Mouse (Mus musculus) stomach, postnatal 0 days (tissue): ENCODE data around the gene Ptcra.
A peak's percentile ranks its signal among the peaks of the same experiment; 100 is the strongest.

Experiments
- CTCF ChIP-seq: IDR thresholded peaks from 2 replicates; pipeline ENCODE4 v1.5.1; 2016; ENCODE audit warnings: antibody characterized with exemption, low read depth, mild to moderate bottlenecking, moderate library complexity
- EP300 ChIP-seq: optimal IDR thresholded peaks from 2 replicates; pipeline ENCODE3; 2016; ENCODE audit warnings: antibody characterized with exemption

GRCm38 (mm10) chr17:46710959-46711597 is 52.4 kb downstream of the Ptcra start, which contains the start of gene Pex6:
- TF ChIP-seq CTCF (peak; percentile 25; the same call in 1 of the 2 replicates), EP300 (no peak)
